ENCODE assay signal across 15 mouse cellular contexts in the genomic region with DNA sequence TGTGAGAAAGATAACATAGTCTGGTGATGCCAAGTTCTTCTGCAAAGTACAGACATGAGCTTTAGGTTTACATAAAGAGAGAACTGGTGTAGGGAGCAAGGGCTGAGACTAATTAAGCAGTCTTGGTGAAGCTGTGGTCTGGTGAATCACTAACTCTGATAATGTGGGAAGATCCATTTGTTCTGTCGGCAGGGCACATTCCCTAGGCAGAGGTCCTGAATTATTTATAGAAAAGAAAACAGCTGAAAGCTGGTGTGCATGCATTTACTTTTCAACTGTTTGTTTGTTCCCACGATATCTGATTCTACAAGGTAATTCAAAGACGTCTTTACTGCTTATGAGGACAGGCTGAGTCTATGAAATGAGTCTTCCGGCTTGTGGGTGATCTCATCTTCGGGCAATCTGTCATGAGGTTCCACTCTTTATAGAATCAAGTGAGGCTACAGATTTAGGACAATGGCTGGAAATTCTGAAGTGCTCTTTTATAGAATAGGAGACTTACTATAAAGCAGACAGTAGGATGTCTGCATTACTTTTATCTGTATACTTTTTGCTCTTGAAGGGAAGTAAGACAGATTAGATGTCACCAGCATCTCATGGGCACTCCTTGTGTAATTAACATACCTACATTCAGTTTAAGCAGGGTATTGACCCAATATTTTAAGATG.
"Had no signal": no experiment of that assay in that cellular context is flagged by ENCODE, and none has a peak within 500 bp of the region (broad histone marks: within the 10 kb centered on the region; RNA-seq: fewer than 3 reads in every experiment).

No protein-coding gene starts in this region.

- H3K27me3 ChIP-seq: limb, embryonic 12.5 days; limb, embryonic 15.5 days had no signal

- ATAC-seq: liver, postnatal 0 days; lung, postnatal 0 days; midbrain, embryonic 16.5 days had no signal

- DNase-seq: kidney, adult 18-20 months; kidney, adult 9 months; kidney, postnatal 14 days; kidney, postnatal 4 days; left cerebral cortex, postnatal 4 days; liver, postnatal 0 days; lung, embryonic 14.5 days; right cerebral cortex, adult 18-20 months; right cerebral cortex, postnatal 14 days; right cerebral cortex, postnatal 4 days; thymus, postnatal 25 days had no signal
